Mouse (Mus musculus) ES-E14 (cell line): ENCODE results near the gene Pclo. TPM values are rescaled to one million over a fixed set of nuclear protein-coding genes. Genes with fewer than 3 reads are reported as not detected.

Source experiments
- DNase-seq: peaks from one replicate; pipeline ENCODE4 v3.0.0-alpha.2; 2013; ENCODE audit warnings: low read depth, low spot score
- H3K27ac ChIP-seq: 2 replicates; pipeline ENCODE4 v1.5.1; 2012; ENCODE audit warnings: low read depth, mild to moderate bottlenecking, low read length, moderate library complexity, mixed read lengths; ENCODE audit not compliant: poor library complexity, insufficient read depth, severe bottlenecking
- H3K36me3 ChIP-seq: 2 replicates; pipeline ENCODE4 v1.6.1; 2012; ENCODE audit warnings: mild to moderate bottlenecking, low read length, moderate library complexity, mixed read lengths; ENCODE audit not compliant: control insufficient read depth, poor library complexity, insufficient read depth, severe bottlenecking
- H3K4me1 ChIP-seq, 2 experiments: fragments of 150-350 bp in 1 of 2; sonication (generic) in 1 of 2; 2 replicates each; pipeline ENCODE4 v1.6.1; 2012; ENCODE audit warnings: low read length in 2 of 2, mild to moderate bottlenecking in 1 of 2, mixed read lengths in 1 of 2; ENCODE audit not compliant: control insufficient read depth in 2 of 2, insufficient read depth in 2 of 2, poor library complexity in 1 of 2
- H3K4me3 ChIP-seq, 2 experiments: fragments of 150-350 bp in 1 of 2; sonication (generic) in 1 of 2; 2 replicates each; pipeline ENCODE4 v1.5.1; 2012; ENCODE audit warnings: low read length in 2 of 2, low read depth in 1 of 2, mild to moderate bottlenecking in 1 of 2, mixed read lengths in 1 of 2; ENCODE audit not compliant: insufficient read depth in 1 of 2, poor library complexity in 1 of 2, severe bottlenecking in 1 of 2
- H3K9ac ChIP-seq: 2 replicates; pipeline ENCODE4 v1.6.1; 2012; ENCODE audit warnings: low read depth, mild to moderate bottlenecking, low read length, mixed read lengths; ENCODE audit not compliant: poor library complexity, insufficient read depth, severe bottlenecking
- H3K9me3 ChIP-seq: fragments of 150-350 bp; sonication (generic); 2 replicates; pipeline ENCODE4 v1.6.1; 2012; ENCODE audit warnings: low read depth, mild to moderate bottlenecking, low read length; ENCODE audit not compliant: control insufficient read depth, insufficient read depth
- CHD2 ChIP-seq: IDR thresholded peaks from 2 replicates; pipeline ENCODE4 v1.6.1; 2014; ENCODE audit warnings: mild to moderate bottlenecking, low read depth, low read length, inconsistent platforms
- HCFC1 ChIP-seq: IDR thresholded peaks from 2 replicates; pipeline ENCODE4 v1.6.1; 2012; ENCODE audit warnings: low read length, inconsistent platforms, borderline replicate concordance; ENCODE audit not compliant: insufficient read depth
- MAFK ChIP-seq: IDR thresholded peaks from 2 replicates; pipeline ENCODE4 v1.6.1; 2014; ENCODE audit warnings: mild to moderate bottlenecking, low read depth, low read length, inconsistent platforms; ENCODE audit not compliant: insufficient read depth
- ZC3H11A ChIP-seq: IDR thresholded peaks from 2 replicates; pipeline ENCODE4 v1.6.1; 2012; ENCODE audit warnings: low read depth, mild to moderate bottlenecking, inconsistent platforms, low read length, borderline replicate concordance
- ZNF384 ChIP-seq: IDR thresholded peaks from 2 replicates; pipeline ENCODE4 v1.6.1; 2012; ENCODE audit warnings: low read depth, low read length, inconsistent platforms
- in situ Hi-C, 2 experiments: fragments of 600-800 bp; cut with MboI; formaldehyde crosslinking; loops; one replicate each; pipeline ENCODE4 v1.15.1; 2025; ENCODE audit warnings: low sequenced_read_pairs in 2 of 2, inconsistent platforms in 1 of 2; ENCODE audit not compliant: unreplicated experiment in 2 of 2
- total RNA-seq: library from RNA; depleted of rRNA; stranded (reverse); fragments of 300-350 nt; gene quantifications from 2 replicates; pipeline ENCODE4 v1.2.3, GENCODE M21; 2012

The Pclo gene
- total RNA-seq, 1 experiment = 0.27 TPM

- no peak overlapping the region for H3K4me3 ChIP-seq
- H3K4me1 ChIP-seq = no peaks in the 10 kb centered on the region
- no peak for DNase-seq
- H3K9me3 ChIP-seq = no peaks in the 10 kb centered on the region
- no peak overlapping the region for H3K9ac ChIP-seq
- in situ Hi-C loops = no loop called here
- H3K27ac ChIP-seq = no peak overlapping the region
- TF ChIP-seq CHD2 (no peak), ZC3H11A (no peak), MAFK (no peak), ZNF384 (no peak), HCFC1 (no peak)
- H3K36me3 ChIP-seq = no peaks in the 10 kb centered on the region
Observed at GRCm38 (mm10) chr5:14608318-14608717, 93.6 kb downstream of the Pclo start.

GRCm38 (mm10) chr5:14621146-14621545, 106.4 kb downstream of the Pclo start:
- no peaks in the 10 kb centered on the region for H3K4me1 ChIP-seq
- in situ Hi-C loops = no loop called here
- TF ChIP-seq MAFK = no peak
- TF ChIP-seq ZC3H11A = no peak
- TF ChIP-seq ZNF384 = no peak
- TF ChIP-seq CHD2 = no peak
- TF ChIP-seq HCFC1 = no peak
- H3K36me3 ChIP-seq = no peaks in the 10 kb centered on the region
- H3K4me3 ChIP-seq = no peak overlapping the region
- no peak overlapping the region for H3K9ac ChIP-seq
- no peak overlapping the region for H3K27ac ChIP-seq
- H3K9me3 ChIP-seq = no peaks in the 10 kb centered on the region
- no peak for DNase-seq

GRCm38 (mm10) chr5:14623360-14623759, 108.6 kb downstream of the Pclo start:
- H3K9me3 ChIP-seq = no peaks in the 10 kb centered on the region
- H3K36me3 ChIP-seq = no peaks in the 10 kb centered on the region
- TF ChIP-seq ZC3H11A (no peak), HCFC1 (no peak), CHD2 (no peak)
- no peak overlapping the region for H3K27ac ChIP-seq
- H3K4me1 ChIP-seq = no peaks in the 10 kb centered on the region
- DNase-seq = no peak
- no peak overlapping the region for H3K9ac ChIP-seq
- in situ Hi-C loops = no loop called here
- no peak overlapping the region for H3K4me3 ChIP-seq

GRCm38 (mm10) chr5:14641260-14641659, 126.5 kb downstream of the Pclo start:
- no peak overlapping the region for H3K27ac ChIP-seq
- TF ChIP-seq ZNF384 = no peak
- no peak for TF ChIP-seq HCFC1
- no peak for TF ChIP-seq ZC3H11A
- TF ChIP-seq MAFK = no peak
- TF ChIP-seq CHD2 = no peak
- no peak overlapping the region for H3K9ac ChIP-seq
- H3K4me1 ChIP-seq = no peaks in the 10 kb centered on the region
- no peaks in the 10 kb centered on the region for H3K9me3 ChIP-seq
- no peaks in the 10 kb centered on the region for H3K36me3 ChIP-seq
- no peak for DNase-seq
- in situ Hi-C loops = no loop called here
- H3K4me3 ChIP-seq = no peak overlapping the region

GRCm38 (mm10) chr5:14645856-14646255, 131.1 kb downstream of the Pclo start:
- no peaks in the 10 kb centered on the region for H3K9me3 ChIP-seq
- DNase-seq = no peak
- H3K36me3 ChIP-seq = no peaks in the 10 kb centered on the region
- in situ Hi-C loops = no loop called here
- no peaks in the 10 kb centered on the region for H3K4me1 ChIP-seq
- TF ChIP-seq ZC3H11A = no peak
- TF ChIP-seq HCFC1 = no peak
- no peak for TF ChIP-seq CHD2
- TF ChIP-seq MAFK = no peak
- TF ChIP-seq ZNF384 = no peak
- H3K9ac ChIP-seq = no peak overlapping the region
- no peak overlapping the region for H3K27ac ChIP-seq
- H3K4me3 ChIP-seq = no peak overlapping the region
